Mouse (Mus musculus) lung, embryonic 15.5 days (tissue): ENCODE measurements around the gene Nelfe. TPM values are rescaled to one million over a fixed set of nuclear protein-coding genes. Genes with fewer than 3 reads are reported as not detected.
"Not testable (repeated sequence)": the region's sequence is repeated elsewhere in the genome, so short reads cannot be mapped to it uniquely, and the experiment has no call there.

ENCODE experiments used
- ATAC-seq: fragments of 200-750 bp; cut with Nextera tagmentation; 2 replicates; pipeline ENCODE4 v1.8.0; 2017; ENCODE audit warnings: moderate number of reproducible peaks, borderline replicate concordance; ENCODE audit not compliant: low FRiP score, low TSS enrichment; ENCODE audit errors: extremely low read depth
- H3K27ac ChIP-seq: fragments of 300-500 bp; sonication (generic); 2 replicates; pipeline ENCODE4 v1.5.1; 2015; ENCODE audit warnings: moderate library complexity, mild to moderate bottlenecking, inconsistent platforms
- H3K27me3 ChIP-seq: fragments of 300-500 bp; sonication (generic); 2 replicates; pipeline ENCODE4 v1.6.1; 2015; ENCODE audit warnings: inconsistent platforms
- H3K36me3 ChIP-seq: fragments of 300-500 bp; sonication (generic); 2 replicates; pipeline ENCODE4 v1.6.1; 2015; ENCODE audit warnings: inconsistent platforms
- H3K4me1 ChIP-seq: fragments of 300-500 bp; sonication (generic); 2 replicates; pipeline ENCODE4 v1.6.1; 2015; ENCODE audit warnings: inconsistent platforms
- H3K4me2 ChIP-seq: fragments of 300-500 bp; sonication (generic); 2 replicates; pipeline ENCODE4 v1.6.1; 2015; ENCODE audit warnings: inconsistent platforms, mild to moderate bottlenecking, moderate library complexity
- H3K4me3 ChIP-seq: fragments of 300-500 bp; sonication (generic); 2 replicates; pipeline ENCODE4 v1.5.1; 2015; ENCODE audit warnings: mild to moderate bottlenecking, inconsistent platforms
- H3K9ac ChIP-seq: fragments of 300-500 bp; sonication (generic); 2 replicates; pipeline ENCODE4 v1.6.1; 2015; ENCODE audit warnings: inconsistent platforms
- H3K9me3 ChIP-seq: fragments of 300-500 bp; sonication (generic); 2 replicates; pipeline ENCODE4 v1.6.1; 2016; ENCODE audit warnings: inconsistent platforms
- WGBS: fragments of 180-500 bp; shearing (Covaris S2); methylation state at CpG from one replicate; pipeline ENCODE4 v1.1.7; 2015; 5-methylcytosine and 5-hydroxymethylcytosine counted together
- microRNA-seq: library from miRNA; unstranded; fragments of <30 nt; microRNA quantifications from one replicate; pipeline ENCODE4, GENCODE M21; 2016
- polyA plus RNA-seq: library from polyadenylated mRNA; unstranded; fragments of >200 nt; fragmentation: Nextera tagmentation; extraction: Ambion mirVana; gene quantifications from 2 replicates; pipeline ENCODE4 v1.2.1, GENCODE M21; 2015

Gene Nelfe
- polyA plus RNA-seq, 1 experiment from 2014 or later: 95.7 TPM

GRCm38 (mm10) chr17:34896366-34896765, 46.2 kb downstream of the Nelfe start:
- Histone ChIP-seq H3K27me3 (no peaks in the 10 kb centered on the region), H3K9ac (no peak overlapping the region), H3K36me3 (peaks cover 11% of the 10 kb centered on the region), H3K4me3 (no peak overlapping the region), H3K9me3 (no peaks in the 10 kb centered on the region), H3K4me1 (peaks cover 26% of the 10 kb centered on the region), H3K27ac (no peak overlapping the region), H3K4me2 (no peak overlapping the region)
- 82% methylated on average over 17 of the region's 17 CpGs for WGBS
- no peak for ATAC-seq

DNA sequence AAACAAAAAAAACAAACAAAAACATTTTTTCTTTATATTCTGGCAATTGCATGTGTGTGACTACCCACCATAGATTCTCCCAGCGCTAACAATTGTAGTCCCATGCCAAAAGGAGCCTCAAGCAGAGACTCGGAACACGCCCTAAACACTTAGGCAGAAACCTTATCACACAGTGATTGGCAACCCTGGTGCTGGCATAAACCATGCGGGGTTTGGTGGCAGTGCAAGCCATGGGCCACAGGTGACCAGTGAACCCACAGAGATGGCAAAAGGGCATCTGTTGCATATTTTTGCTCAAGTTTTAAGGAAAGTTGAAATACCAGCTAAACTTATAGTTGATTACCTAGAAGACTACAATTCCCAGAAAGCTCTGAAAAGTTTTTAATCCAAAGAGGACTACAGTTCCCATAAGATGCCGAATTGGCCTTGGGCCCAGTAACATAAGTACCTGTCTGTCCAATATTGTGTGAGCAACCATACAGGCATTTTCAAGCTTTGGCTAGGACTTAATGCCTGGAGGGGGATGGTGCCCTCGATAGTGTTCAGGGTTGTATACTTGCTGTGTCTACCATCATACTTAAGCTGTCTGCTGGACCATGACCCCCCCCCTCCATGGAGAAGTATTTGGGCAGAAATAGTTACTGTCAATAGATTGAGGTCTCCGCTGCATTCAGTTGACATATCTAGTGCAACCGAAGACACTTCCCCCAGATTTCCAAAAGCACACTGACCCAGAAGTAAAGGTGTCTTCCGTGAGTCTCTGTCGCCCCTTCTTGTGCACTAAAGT, 47.4 kb downstream of the Nelfe start:
- peaks cover 26% of the 10 kb centered on the region for H3K4me1 ChIP-seq
- H3K4me2 ChIP-seq: peak overlapping the region; percentile 73
- H3K9me3 ChIP-seq: no peaks in the 10 kb centered on the region
- peaks cover 18% of the 10 kb centered on the region for H3K36me3 ChIP-seq
- no peaks in the 10 kb centered on the region for H3K27me3 ChIP-seq
- H3K27ac ChIP-seq: peak overlapping the region; percentile 99
- no peak for ATAC-seq
- H3K9ac ChIP-seq: peak overlapping the region; percentile 83
- 11% methylated on average over 10 of the region's 10 CpGs for whole genome bisulfite sequencing
- H3K4me3 ChIP-seq: peak overlapping the region; percentile 94

- peak within 1 kb of the TSS; percentile 73 for H3K4me2 ChIP-seq
- peak within 1 kb of the TSS; percentile 99 for H3K27ac ChIP-seq
- peak; percentile 63 for ATAC-seq
- WGBS: under 1% methylated on average over 30 of the region's 44 CpGs
- H3K9ac ChIP-seq: peak within 1 kb of the TSS; percentile 83
- peak within 1 kb of the TSS; percentile 94 for H3K4me3 ChIP-seq
- H3K27me3 ChIP-seq: no peaks in the 10 kb centered on the region
- H3K4me1 ChIP-seq: peaks cover 26% of the 10 kb centered on the region
- H3K9me3 ChIP-seq: no peaks in the 10 kb centered on the region
- H3K36me3 ChIP-seq: peaks cover 24% of the 10 kb centered on the region
These were observed 48.0 kb downstream of the Nelfe start, which contains the start of the genes C2 and Ehmt2 for GRCm38 (mm10) chr17:34898160-34898586. TSS of gene C2 (minus strand) at chr17:34898265. TSS of gene Ehmt2 (plus strand) at chr17:34898469.

GRCm38 (mm10) chr17:34898706-34899052, 48.5 kb downstream of the Nelfe start:
- H3K27me3 ChIP-seq: no peaks in the 10 kb centered on the region
- peaks cover 29% of the 10 kb centered on the region for H3K36me3 ChIP-seq
- 0 out of 2 replicates have a peak, but pooled peaks have one; percentile 1 for ATAC-seq
- no peaks in the 10 kb centered on the region for H3K9me3 ChIP-seq
- peaks cover 26% of the 10 kb centered on the region for H3K4me1 ChIP-seq
- peak overlapping the region; percentile 73 for H3K4me2 ChIP-seq
- H3K9ac ChIP-seq: peak overlapping the region; percentile 83
- H3K4me3 ChIP-seq: peak overlapping the region; percentile 94
- peak overlapping the region; percentile 99 for H3K27ac ChIP-seq
- WGBS: 0% methylated on average over 20 of the region's 47 CpGs

DNA sequence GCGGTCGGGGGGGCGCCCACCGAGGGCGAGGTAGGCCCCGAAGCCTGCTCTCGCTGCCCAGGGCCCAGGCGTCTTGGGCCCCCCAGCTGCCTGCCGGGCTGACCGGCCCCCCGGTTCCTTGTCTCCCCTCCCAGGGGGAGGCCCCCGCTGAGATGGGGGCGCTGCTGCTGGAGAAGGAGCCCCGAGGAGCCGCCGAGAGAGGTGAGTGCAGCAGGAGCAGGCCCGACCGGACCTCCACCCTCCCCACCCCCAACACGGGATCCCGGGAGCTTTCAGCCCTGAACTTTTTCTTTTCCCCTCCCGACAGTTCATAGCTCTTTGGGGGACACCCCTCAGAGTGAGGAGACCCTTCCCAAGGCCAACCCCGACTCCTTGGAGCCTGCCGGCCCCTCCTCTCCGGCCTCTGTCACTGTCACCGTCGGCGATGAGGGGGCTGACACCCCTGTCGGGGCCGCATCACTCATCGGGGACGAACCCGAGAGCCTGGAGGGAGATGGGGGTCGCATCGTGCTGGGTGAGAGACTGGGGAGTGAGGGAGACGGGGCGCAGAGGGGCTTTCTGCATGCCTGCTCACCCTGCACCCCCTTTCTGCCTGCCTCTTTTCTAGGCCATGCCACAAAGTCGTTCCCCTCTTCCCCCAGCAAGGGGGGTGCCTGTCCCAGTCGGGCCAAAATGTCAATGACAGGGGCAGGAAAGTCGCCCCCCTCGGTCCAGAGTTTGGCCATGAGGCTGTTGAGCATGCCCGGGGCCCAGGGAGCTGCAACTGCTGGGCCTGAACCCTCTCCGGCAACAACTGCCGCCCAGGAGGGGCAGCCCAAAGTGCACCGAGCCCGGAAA, 49.1 kb downstream of the Nelfe start:
- Histone ChIP-seq H3K36me3 (peaks cover 33% of the 10 kb centered on the region), H3K4me2 (peak overlapping the region; percentile 73), H3K9me3 (no peaks in the 10 kb centered on the region), H3K9ac (peak overlapping the region; percentile 83), H3K27ac (peak overlapping the region; percentile 99), H3K4me1 (peaks cover 26% of the 10 kb centered on the region), H3K27me3 (no peaks in the 10 kb centered on the region), H3K4me3 (peak overlapping the region; percentile 94)
- peak; percentile 8; the same call in 1 of the 2 replicates for ATAC-seq
- WGBS: under 1% methylated on average over 32 of the region's 45 CpGs

GRCm38 (mm10) chr17:34899890-34900243, 49.7 kb downstream of the Nelfe start:
- Histone ChIP-seq H3K36me3 (peaks cover 39% of the 10 kb centered on the region), H3K9ac (peak overlapping the region; percentile 83), H3K9me3 (no peaks in the 10 kb centered on the region), H3K4me1 (peaks cover 26% of the 10 kb centered on the region), H3K4me2 (peak overlapping the region; percentile 73), H3K4me3 (peak overlapping the region; percentile 94), H3K27ac (peak overlapping the region; percentile 99), H3K27me3 (no peaks in the 10 kb centered on the region)
- ATAC-seq: no peak
- WGBS: under 1% methylated on average over 5 of the region's 5 CpGs

DNA sequence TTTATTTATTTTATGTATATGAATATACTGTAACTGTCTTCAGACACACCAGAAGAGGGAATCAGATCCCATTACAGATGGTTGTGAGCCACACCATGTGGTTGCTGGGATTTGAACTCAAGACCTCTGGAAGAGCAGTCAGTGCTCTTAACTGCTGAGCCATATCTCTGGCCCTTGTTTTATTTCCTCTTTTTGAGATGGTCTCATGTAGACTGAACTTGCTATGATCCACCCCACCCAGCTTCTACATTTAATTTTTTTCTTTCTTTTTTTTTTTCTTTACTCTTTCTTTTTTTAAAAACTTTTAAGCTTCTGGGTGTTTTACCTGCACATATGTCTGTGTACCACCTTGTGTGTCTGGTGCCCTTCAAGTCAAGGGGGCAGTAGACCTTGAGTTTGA, 50.6 kb downstream of the Nelfe start:
- H3K4me2 ChIP-seq, H3K9ac ChIP-seq, H3K27me3 ChIP-seq, H3K4me3 ChIP-seq, ATAC-seq, H3K27ac ChIP-seq, H3K9me3 ChIP-seq: not testable (repeated sequence)
- Histone ChIP-seq H3K4me1 (peaks cover 18% of the 10 kb centered on the region), H3K36me3 (peaks cover 46% of the 10 kb centered on the region)

GRCm38 (mm10) chr17:34901948-34902347, 51.8 kb downstream of the Nelfe start:
- H3K4me1 ChIP-seq: peaks cover 11% of the 10 kb centered on the region
- WGBS: 79% methylated on average over 10 of the region's 10 CpGs
- H3K9ac ChIP-seq, H3K4me2 ChIP-seq, H3K27ac ChIP-seq, H3K27me3 ChIP-seq, ATAC-seq, H3K9me3 ChIP-seq, H3K4me3 ChIP-seq: not testable (repeated sequence)
- H3K36me3 ChIP-seq: peaks cover 52% of the 10 kb centered on the region

GRCm38 (mm10) chr17:34902895-34903294, 52.7 kb downstream of the Nelfe start:
- Histone ChIP-seq H3K36me3 (peaks cover 61% of the 10 kb centered on the region), H3K4me3 (no peak overlapping the region), H3K4me2 (no peak overlapping the region), H3K9me3 (no peaks in the 10 kb centered on the region), H3K9ac (no peak overlapping the region), H3K27ac (no peak overlapping the region), H3K4me1 (peaks cover 8% of the 10 kb centered on the region; the same call in 1 of the 2 replicates), H3K27me3 (no peaks in the 10 kb centered on the region)
- ATAC-seq: no peak
- WGBS: 91% methylated on average over 9 of the region's 9 CpGs

Small RNA genes within 50 kb of the gene (microRNA-seq; reads per million reads assigned to microRNA genes)
- gene Mir6970 (not detected), gene Mir6971 (0.93 reads per million), gene Mir6972 (not detected)

Other genes starting within 250 kb of the Nelfe start
- gene Rnf5, start 246.7 kb upstream of the Nelfe start, polyA plus RNA-seq: 122 and 124 TPM in 2 replicates
- gene Agpat1, start 246.1 kb upstream of the Nelfe start, polyA plus RNA-seq: 51.8 and 51.9 TPM in 2 replicates
- gene Egfl8, start 234.4 kb upstream of the Nelfe start, polyA plus RNA-seq: 2.2 and 2.8 TPM in 2 replicates
- gene Ppt2, start 221.9 kb upstream of the Nelfe start, polyA plus RNA-seq: 21.0 and 22.4 TPM in 2 replicates
- gene Prrt1, start 220.9 kb upstream of the Nelfe start, polyA plus RNA-seq: 0.16 and 0.46 TPM in 2 replicates
- gene Fkbpl, start 205.6 kb upstream of the Nelfe start, polyA plus RNA-seq: 12.9 and 14.0 TPM in 2 replicates
- gene Atf6b, start 203.2 kb upstream of the Nelfe start, polyA plus RNA-seq: 84.6 and 85.8 TPM in 2 replicates
- 0.59 and 0.77 TPM in 2 replicates for gene Tnxb, start 179.9 kb upstream of the Nelfe start, polyA plus RNA-seq
- gene C4b, start 106.5 kb upstream of the Nelfe start, polyA plus RNA-seq: 0.11 and 0.42 TPM in 2 replicates
- gene Cyp21a1, start 45.8 kb upstream of the Nelfe start, polyA plus RNA-seq: not detected in 2 replicates
- 32.7 and 33.7 TPM in 2 replicates for gene Stk19, start 13.4 kb upstream of the Nelfe start, polyA plus RNA-seq
- gene Dxo, start 13.4 kb upstream of the Nelfe start, polyA plus RNA-seq: 63.0 and 63.3 TPM in 2 replicates
- gene Skiv2l, start 181 bp upstream of the Nelfe start, polyA plus RNA-seq: 50.8 and 54.0 TPM in 2 replicates
- 2.8 and 3.1 TPM in 2 replicates for gene Cfb, start 12.1 kb downstream of the Nelfe start, polyA plus RNA-seq
- 2.6 and 2.7 TPM in 2 replicates for gene Zbtb12, start 29.1 kb downstream of the Nelfe start, polyA plus RNA-seq
- not detected in 2 replicates for gene Gm20547, start 31.7 kb downstream of the Nelfe start, polyA plus RNA-seq
- 2.6 and 2.9 TPM in 2 replicates for gene C2, start 47.9 kb downstream of the Nelfe start, polyA plus RNA-seq
- gene Ehmt2, start 48.1 kb downstream of the Nelfe start, polyA plus RNA-seq: 64.9 and 69.9 TPM in 2 replicates
- 0.94 and 1.5 TPM in 2 replicates for gene Slc44a4, start 64.1 kb downstream of the Nelfe start, polyA plus RNA-seq
- gene Neu1, start 80.9 kb downstream of the Nelfe start, polyA plus RNA-seq: 17.3 and 17.9 TPM in 2 replicates
- gene Hspa1b, start 108.8 kb downstream of the Nelfe start, polyA plus RNA-seq: 0.15 and 0.26 TPM in 2 replicates
- gene Gm20481, start 119.5 kb downstream of the Nelfe start, polyA plus RNA-seq: not detected in 2 replicates
- gene Hspa1a, start 121.8 kb downstream of the Nelfe start, polyA plus RNA-seq: 3.4 and 3.8 TPM in 2 replicates
- gene Hspa1l, start 122.3 kb downstream of the Nelfe start, polyA plus RNA-seq: 0.45 and 0.79 TPM in 2 replicates
- 210 and 216 TPM in 2 replicates for gene Lsm2, start 131.5 kb downstream of the Nelfe start, polyA plus RNA-seq
- gene Vars, start 150.6 kb downstream of the Nelfe start, polyA plus RNA-seq: 128 and 129 TPM in 2 replicates
- 0.14 and 0.25 TPM in 2 replicates for gene Vwa7, start 166.2 kb downstream of the Nelfe start, polyA plus RNA-seq
- 7.2 and 7.7 TPM in 2 replicates for gene Sapcd1, start 177.6 kb downstream of the Nelfe start, polyA plus RNA-seq
- gene Msh5, start 196.4 kb downstream of the Nelfe start, polyA plus RNA-seq: 4.4 TPM in 2 replicates
- gene Clic1, start 199.6 kb downstream of the Nelfe start, polyA plus RNA-seq: 283 and 300 TPM in 2 replicates
- 330 and 333 TPM in 2 replicates for gene Ddah2, start 208.6 kb downstream of the Nelfe start, polyA plus RNA-seq
- 0.36 and 0.39 TPM in 2 replicates for gene Ly6g6c, start 215.0 kb downstream of the Nelfe start, polyA plus RNA-seq
- gene Mpig6b, start 215.8 kb downstream of the Nelfe start, polyA plus RNA-seq: 0.67 and 0.93 TPM in 2 replicates
- 0.96 and 1.2 TPM in 2 replicates for gene Ly6g6e, start 226.5 kb downstream of the Nelfe start, polyA plus RNA-seq
- gene Ly6g6d, start 227.7 kb downstream of the Nelfe start, polyA plus RNA-seq: 5.2 and 6.7 TPM in 2 replicates
- gene Ly6g6f, start 235.2 kb downstream of the Nelfe start, polyA plus RNA-seq: 0.23 and 0.51 TPM in 2 replicates
- gene Abhd16a, start 238.9 kb downstream of the Nelfe start, polyA plus RNA-seq: 94.8 and 95.6 TPM in 2 replicates